Mouse (Mus musculus) inflammation-experienced regulatory T-cells, adult 6 months (primary cell): Measurements from ENCODE around the gene Gm17364. TPM values are rescaled to one million over a fixed set of nuclear protein-coding genes. Genes with fewer than 3 reads are reported as not detected.
A peak's percentile ranks its signal among the peaks of the same experiment; 100 is the strongest.
"Not testable (repeated sequence)": the region's sequence is repeated elsewhere in the genome, so short reads cannot be mapped to it uniquely, and the experiment has no call there.

ENCODE experiments used
- ATAC-seq: one replicate; pipeline ENCODE4 v1.8.0; 2017
- polyA plus RNA-seq, 3 experiments: library from polyadenylated mRNA; unstranded; fragments of 100-300 nt; shearing (Covaris generic); gene quantifications; one replicate each; pipeline ENCODE4 v1.2.1; 2017

The Gm17364 gene
- not detected for polyA plus RNA-seq

- ATAC-seq: no peak
These were observed at the start of gene Gm17364 for GRCm38 (mm10) chr13:41273927-41274650. Gene Gm17364, minus strand, starts transcription at chr13:41273977.

DNA sequence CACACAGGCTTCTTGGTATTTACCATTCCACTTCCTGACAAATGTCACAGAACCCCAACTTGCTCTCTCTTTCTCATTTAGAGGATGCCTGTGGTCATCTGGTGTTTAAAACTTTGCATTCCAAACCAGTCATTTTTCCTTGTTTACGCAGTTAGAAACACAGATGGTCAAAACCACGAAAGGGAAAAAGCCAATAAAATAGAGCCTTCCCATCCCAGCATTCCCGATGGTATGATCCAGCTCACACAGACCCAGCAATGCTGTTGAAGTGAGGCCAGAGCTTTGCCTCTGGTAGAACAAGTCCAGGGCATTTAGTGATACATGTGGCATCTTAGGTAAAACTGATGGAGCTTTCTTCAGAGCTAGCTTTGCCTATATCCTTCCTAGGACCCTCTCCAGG is 47.7 kb upstream of the Gm17364 start:
- ATAC-seq: no peak

DNA sequence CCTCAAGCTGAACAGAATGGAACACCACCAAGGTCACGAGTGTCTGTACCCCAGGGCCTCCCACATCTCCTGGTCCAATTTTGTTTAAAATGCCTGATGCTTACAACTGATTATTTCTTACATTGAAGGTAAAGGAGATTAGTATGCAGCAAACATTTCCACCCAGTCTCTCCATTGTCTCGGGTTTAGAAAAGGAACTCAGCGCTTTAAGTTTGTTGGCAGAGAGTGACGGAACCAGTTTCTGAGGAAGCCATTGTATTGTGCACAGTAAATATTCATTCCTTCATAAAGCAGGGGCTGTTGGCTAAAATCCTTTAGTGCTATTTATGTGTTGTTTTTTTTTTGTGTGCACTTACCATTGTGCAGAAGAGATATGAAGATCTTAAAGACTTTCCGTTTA is 47.0 kb upstream of the Gm17364 start:
- ATAC-seq: no peak

GRCm38 (mm10) chr13:41302716-41303115 is 28.9 kb upstream of the Gm17364 start:
- ATAC-seq: peak; percentile 94

DNA sequence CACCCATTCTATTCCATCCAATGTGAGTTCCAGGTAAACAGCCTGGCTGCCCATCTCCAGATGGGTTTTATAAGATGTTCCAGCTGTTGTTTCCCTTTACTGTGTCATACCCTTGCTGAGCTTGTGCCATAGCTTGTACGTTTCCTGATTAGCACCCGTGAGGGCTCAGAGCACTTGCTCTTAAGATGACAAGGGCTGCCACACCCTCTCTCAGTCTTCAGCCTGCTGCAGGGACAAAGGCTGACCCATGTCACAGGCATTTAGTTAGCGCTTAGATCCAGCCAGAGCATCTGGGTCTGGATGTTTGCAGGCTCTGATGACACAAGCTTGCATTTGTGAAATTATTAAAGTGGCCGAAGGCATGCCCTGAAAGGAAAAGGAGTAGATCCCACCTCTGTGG is 26.3 kb upstream of the Gm17364 start:
- no peak for ATAC-seq

- no peak for ATAC-seq
These were observed 25.2 kb upstream of the Gm17364 start for GRCm38 (mm10) chr13:41298996-41299395.

DNA sequence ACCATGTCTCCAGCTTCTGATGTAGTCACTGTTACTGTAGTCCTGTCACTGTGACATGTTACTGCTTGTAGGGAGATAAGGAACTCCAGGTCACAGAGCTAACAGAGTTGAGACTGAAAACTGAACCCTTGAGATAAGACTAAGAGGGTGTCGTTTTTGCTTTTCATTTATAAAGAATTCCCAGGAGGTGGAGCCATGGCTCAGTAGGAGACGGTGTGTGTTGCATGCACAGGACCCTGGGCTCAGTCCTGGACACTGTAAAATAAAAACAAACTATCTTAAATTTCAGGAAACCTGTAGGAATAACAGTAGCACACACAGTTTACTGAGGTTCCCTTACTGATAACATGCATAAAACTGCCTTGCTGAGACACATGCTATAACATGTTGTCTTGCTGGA is 24.8 kb upstream of the Gm17364 start:
- no peak for ATAC-seq

GRCm38 (mm10) chr13:41296396-41296795 is 22.6 kb upstream of the Gm17364 start:
- ATAC-seq: no peak

DNA sequence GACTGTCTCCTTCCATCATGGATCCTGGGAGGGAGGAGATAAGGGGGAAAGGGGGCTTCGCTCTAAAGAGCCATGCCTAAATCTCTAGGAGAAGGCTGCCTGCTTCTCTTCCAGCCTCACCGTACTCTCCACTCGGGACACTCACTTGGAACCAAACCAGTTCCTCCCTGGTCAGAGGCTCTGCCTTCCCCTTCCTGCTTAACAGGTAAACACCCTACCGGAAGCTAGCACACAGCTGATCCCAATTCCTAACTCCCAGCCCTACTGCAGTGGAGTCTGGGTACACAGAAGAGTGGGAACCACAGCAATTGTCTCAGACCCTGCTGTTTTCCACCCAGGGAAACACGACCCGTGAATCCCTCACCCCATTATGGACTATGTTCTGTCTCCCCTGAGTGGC is 22.1 kb upstream of the Gm17364 start:
- no peak for ATAC-seq

GRCm38 (mm10) chr13:41293595-41293994 is 19.8 kb upstream of the Gm17364 start:
- ATAC-seq: no peak

DNA sequence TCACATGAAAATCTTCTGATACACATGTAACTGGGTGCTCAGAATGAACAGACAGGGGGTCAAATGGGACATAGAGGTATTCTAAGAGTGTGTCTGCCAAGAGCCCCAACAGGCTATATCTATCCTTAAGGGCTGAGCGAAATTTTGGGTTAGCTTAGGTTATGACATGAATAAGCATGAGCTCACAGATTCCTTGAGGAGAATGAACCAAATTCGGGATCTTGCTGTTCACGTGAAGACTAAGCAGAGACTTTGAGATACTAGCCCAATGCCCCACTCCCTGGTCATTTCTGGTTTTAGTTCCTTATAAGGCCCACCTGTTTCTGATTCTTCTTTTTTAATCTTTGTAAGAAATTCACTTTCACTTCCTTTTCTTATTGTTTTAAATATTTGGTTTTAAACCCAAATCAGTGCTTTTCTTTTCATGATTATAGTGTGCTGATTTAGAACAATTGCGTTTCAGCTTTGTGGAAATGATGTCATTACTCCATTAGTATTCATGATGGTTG is 17.7 kb upstream of the Gm17364 start:
- ATAC-seq: no peak

DNA sequence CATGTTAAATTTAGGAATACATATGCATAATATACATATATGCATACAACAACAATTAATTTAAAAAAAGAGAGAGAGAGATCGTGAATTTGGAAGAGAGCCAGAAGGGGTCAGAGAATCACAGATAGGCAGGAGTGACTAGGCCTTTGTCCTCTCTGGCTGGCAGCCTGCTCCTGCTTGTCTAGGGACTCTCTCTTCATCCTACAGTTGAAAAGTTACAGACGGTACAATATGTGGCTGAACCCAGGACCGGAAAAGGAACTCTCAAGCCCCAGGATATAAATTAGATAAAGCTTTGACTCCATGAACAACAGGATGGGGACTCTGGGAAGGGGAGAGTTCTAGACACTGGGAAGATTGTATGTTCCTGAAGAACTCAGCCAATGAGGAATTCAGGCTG is 12.5 kb upstream of the Gm17364 start:
- no peak for ATAC-seq

DNA sequence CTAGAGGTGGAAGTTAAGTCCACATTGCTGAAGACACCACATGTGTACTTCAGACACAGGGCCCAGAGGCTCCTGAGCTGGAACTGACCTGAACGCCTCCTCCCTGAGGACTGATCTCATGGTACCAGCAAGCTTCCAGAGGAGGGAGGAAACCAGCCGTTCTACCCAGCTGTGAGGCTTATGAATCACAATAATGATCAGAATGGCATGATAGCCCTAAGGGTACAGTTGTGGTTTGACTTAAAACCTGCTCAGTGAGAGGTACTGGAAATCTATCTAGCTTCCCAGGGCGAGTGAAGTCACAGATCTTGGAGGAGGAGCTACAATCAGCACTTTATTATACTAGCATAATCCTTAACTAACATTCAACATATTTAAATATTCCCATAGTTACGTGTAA is 11.7 kb upstream of the Gm17364 start:
- ATAC-seq: no peak

- ATAC-seq: peak; percentile 72
These were observed 9.5 kb upstream of the Gm17364 start for GRCm38 (mm10) chr13:41283256-41283655.

GRCm38 (mm10) chr13:41280696-41281095 is 6.9 kb upstream of the Gm17364 start:
- no peak for ATAC-seq

- ATAC-seq: no peak
These were observed 5.9 kb downstream of the Gm17364 start for GRCm38 (mm10) chr13:41267827-41268408.

- ATAC-seq: no peak
These were observed 10.3 kb downstream of the Gm17364 start for GRCm38 (mm10) chr13:41263304-41264006.

- ATAC-seq: not testable (repeated sequence)
These were observed 12.2 kb downstream of the Gm17364 start for GRCm38 (mm10) chr13:41261617-41262016.

GRCm38 (mm10) chr13:41257851-41258250 is 15.9 kb downstream of the Gm17364 start:
- ATAC-seq: no peak

DNA sequence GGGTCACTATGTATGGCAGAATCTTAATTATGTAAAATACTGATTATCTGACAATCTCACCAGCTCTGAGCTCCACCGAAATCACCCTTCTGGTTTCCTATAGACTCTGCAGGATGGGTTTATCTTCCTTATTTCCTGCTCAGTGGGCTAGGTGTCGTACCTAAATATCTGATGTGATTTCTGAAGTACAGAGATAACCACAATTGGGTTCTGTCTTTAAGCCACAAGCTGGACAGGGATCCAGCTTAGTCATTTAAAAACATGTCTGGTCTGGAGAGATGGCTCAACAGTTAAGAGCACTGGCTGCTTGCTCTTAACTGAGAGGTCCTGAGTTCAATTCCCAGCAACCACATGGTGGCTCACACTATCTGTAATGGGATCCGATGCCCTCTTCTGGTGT is 16.8 kb downstream of the Gm17364 start:
- ATAC-seq: no peak

- no peak for ATAC-seq
These were observed 17.7 kb downstream of the Gm17364 start for GRCm38 (mm10) chr13:41256126-41256525.

DNA sequence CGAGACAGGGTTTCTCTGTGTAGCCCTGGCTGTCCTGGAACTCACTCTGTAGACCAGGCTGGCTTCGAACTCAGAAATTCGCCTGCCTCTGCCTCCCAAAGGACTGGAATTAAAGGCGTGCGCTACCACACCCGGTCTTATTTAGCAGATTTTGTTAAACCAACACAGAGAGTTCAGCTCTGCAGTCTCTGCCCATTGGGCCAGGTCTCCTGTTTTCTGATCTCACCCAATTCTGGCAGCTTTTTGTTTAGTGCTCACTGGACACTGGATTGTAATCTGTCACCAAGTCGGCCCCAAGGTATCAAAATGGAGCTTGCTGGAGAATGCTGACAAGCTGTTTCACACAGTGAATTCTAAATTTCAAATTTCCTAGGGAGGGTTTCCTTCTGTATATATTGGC is 21.0 kb downstream of the Gm17364 start:
- no peak for ATAC-seq

DNA sequence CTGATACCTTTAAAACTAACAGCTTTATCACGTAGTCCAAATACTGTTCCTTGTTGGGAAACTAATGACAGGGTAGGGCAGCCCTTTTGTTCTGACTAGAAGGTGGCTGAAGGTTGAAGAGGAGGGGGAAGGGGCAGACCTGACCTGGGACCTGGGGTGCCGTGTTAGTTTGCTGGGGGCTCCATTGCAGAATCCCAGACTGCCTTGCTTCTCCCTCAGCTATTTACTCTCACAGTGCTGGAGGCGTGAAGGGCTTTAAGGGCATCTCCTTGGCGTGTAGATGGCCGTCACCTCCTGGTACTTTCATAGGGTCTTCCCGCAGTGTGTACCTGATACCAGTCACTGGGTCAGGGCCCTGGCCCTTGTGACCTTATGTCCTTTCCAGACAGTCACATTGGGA is 21.6 kb downstream of the Gm17364 start:
- ATAC-seq: no peak

- ATAC-seq: no peak
These were observed 22.1 kb downstream of the Gm17364 start for GRCm38 (mm10) chr13:41251667-41252066.
